Mouse (Mus musculus) lung, adult 2 months (tissue): ENCODE results near the gene Mllt3.

ENCODE experiments used
- CTCF ChIP-seq: fragments of 200-500 bp; IDR thresholded peaks from 2 replicates; pipeline ENCODE4 v1.5.1; 2011; ENCODE audit warnings: mild to moderate bottlenecking, low read length, control low read depth; ENCODE audit not compliant: insufficient read depth
- POLR2A ChIP-seq: fragments of 200-500 bp; IDR thresholded peaks from 2 replicates; pipeline ENCODE4 v1.6.1; 2011; ENCODE audit warnings: low read depth, mild to moderate bottlenecking, control low read depth, low read length, borderline replicate concordance; ENCODE audit errors: extremely low read depth

- no peak for TF ChIP-seq POLR2A
- TF ChIP-seq CTCF = no peak
Measured at GRCm38 (mm10) chr4:87837471-87838361, 195.4 kb downstream of the Mllt3 start.
